Mouse (Mus musculus) MEL-GATA-1-ER (cell line): ENCODE results near the gene Araf.

ENCODE experiments used
- DNase-seq: peaks from one replicate; pipeline ENCODE4 v3.0.0-alpha.2; 2012; ENCODE audit warnings: low read depth; ENCODE audit errors: extremely low read depth

Gene Araf

GRCm38 (mm10) chrX:20848256-20848984, 50.8 kb downstream of the Araf start:
- DNase-seq = peak; percentile 99

- no peak for DNase-seq
Measured at GRCm38 (mm10) chrX:20853794-20854193, 56.2 kb downstream of the Araf start.

GRCm38 (mm10) chrX:20861453-20862104, 64.0 kb downstream of the Araf start:
- no peak for DNase-seq

- DNase-seq = no peak
Measured at GRCm38 (mm10) chrX:20862105-20863065, 64.8 kb downstream of the Araf start.

- no peak for DNase-seq
Measured at GRCm38 (mm10) chrX:20863161-20864101, 65.8 kb downstream of the Araf start.

GRCm38 (mm10) chrX:20868091-20868490, 70.5 kb downstream of the Araf start:
- no peak for DNase-seq

GRCm38 (mm10) chrX:20869203-20869602, 71.6 kb downstream of the Araf start:
- DNase-seq = no peak

GRCm38 (mm10) chrX:20869962-20870513, 72.4 kb downstream of the Araf start, which contains the start of gene Timp1:
Gene Timp1, plus strand, starts transcription at chrX:20870166.
- no peak for DNase-seq

GRCm38 (mm10) chrX:20872928-20873500, 75.4 kb downstream of the Araf start:
- no peak for DNase-seq

GRCm38 (mm10) chrX:20875241-20875640, 77.6 kb downstream of the Araf start:
- no peak for DNase-seq

GRCm38 (mm10) chrX:20910074-20910473, 112.5 kb downstream of the Araf start:
- peak; percentile 68 for DNase-seq
